Mouse (Mus musculus) B cell, adult 2 months (primary cell): Measurements from ENCODE around the gene Nrm.

ENCODE experiments used
- DNase-seq, 2 experiments: peaks; one replicate each; pipeline ENCODE4 v3.0.0; 2022

Nrm gene

GRCm38 (mm10) chr17:35861198-35861857 lies at the start of gene Nrm:
Nrm (plus strand) TSS chr17:35861318.
- peak; percentile 88 for DNase-seq

- DNase-seq = no peak
These were observed 48.8 kb upstream of the Nrm start for GRCm38 (mm10) chr17:35812307-35812706.

GRCm38 (mm10) chr17:35812736-35813135 lies 48.4 kb upstream of the Nrm start:
- DNase-seq = no peak

- no peak for DNase-seq
These were observed 47.9 kb upstream of the Nrm start for GRCm38 (mm10) chr17:35813245-35813647.

- DNase-seq = peak in 1 of 2 experiments; percentile 11
These were observed 47.5 kb upstream of the Nrm start for GRCm38 (mm10) chr17:35813653-35814052.

GRCm38 (mm10) chr17:35814678-35815077 lies 46.4 kb upstream of the Nrm start:
- no peak for DNase-seq

GRCm38 (mm10) chr17:35815836-35816235 lies 45.3 kb upstream of the Nrm start:
- no peak for DNase-seq

- DNase-seq = no peak
These were observed 44.4 kb upstream of the Nrm start for GRCm38 (mm10) chr17:35816686-35817085.

GRCm38 (mm10) chr17:35817226-35817625 lies 43.9 kb upstream of the Nrm start:
- DNase-seq = no peak

GRCm38 (mm10) chr17:35820111-35820510 lies 41.0 kb upstream of the Nrm start:
- no peak for DNase-seq

- DNase-seq = peak; percentile 31 to 39
These were observed 39.4 kb upstream of the Nrm start, which contains the start of gene Ier3 for GRCm38 (mm10) chr17:35821439-35822430. Ier3 (plus strand) TSS chr17:35821684.

GRCm38 (mm10) chr17:35822564-35822963 lies 38.6 kb upstream of the Nrm start:
- peak in 1 of 2 experiments; percentile 7 for DNase-seq

- peak; percentile 78 to 80 for DNase-seq
These were observed 37.9 kb upstream of the Nrm start, which contains the start of gene Flot1 for GRCm38 (mm10) chr17:35822964-35823937. Flot1 (plus strand) TSS chr17:35823230.

- DNase-seq = no peak
These were observed 36.7 kb upstream of the Nrm start for GRCm38 (mm10) chr17:35824402-35824801.

GRCm38 (mm10) chr17:35825109-35825850 lies 35.8 kb upstream of the Nrm start:
- no peak for DNase-seq

- peak; percentile 92 for DNase-seq
These were observed 31.4 kb upstream of the Nrm start for GRCm38 (mm10) chr17:35829737-35830136.

- no peak for DNase-seq
These were observed 28.5 kb upstream of the Nrm start for GRCm38 (mm10) chr17:35832400-35833238.

- no peak for DNase-seq
These were observed 27.8 kb upstream of the Nrm start for GRCm38 (mm10) chr17:35833239-35833751.

GRCm38 (mm10) chr17:35833894-35834293 lies 27.2 kb upstream of the Nrm start:
- DNase-seq = no peak

- DNase-seq = no peak
These were observed 26.3 kb upstream of the Nrm start for GRCm38 (mm10) chr17:35834696-35835422.
